Mouse (Mus musculus): ENCODE results near the gene Rcc2.

Rcc2 gene

DNA sequence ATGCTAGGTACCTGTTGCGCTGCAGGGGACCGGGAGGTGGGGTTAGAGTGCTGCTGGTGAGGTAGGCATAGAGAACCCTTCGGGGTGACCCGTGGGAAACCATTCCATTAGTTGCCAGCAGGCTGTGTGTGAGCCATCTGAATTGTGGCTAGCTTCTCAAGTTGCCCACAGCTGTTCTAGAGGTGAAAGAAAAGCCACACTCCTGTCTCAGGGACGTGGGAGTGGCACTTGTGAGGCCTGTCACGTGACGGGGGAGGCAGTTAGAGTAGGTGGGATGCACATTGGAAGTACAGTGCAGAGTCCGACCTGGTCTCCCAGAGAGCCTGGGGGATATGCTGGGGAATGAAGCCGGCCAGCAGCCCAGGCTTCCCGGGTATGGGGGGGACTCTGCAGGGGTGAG lies 9.3 kb downstream of the Rcc2 start:
- DNase-seq (ENCODE audit: low spot score in 2 of 2): no peak

DNA sequence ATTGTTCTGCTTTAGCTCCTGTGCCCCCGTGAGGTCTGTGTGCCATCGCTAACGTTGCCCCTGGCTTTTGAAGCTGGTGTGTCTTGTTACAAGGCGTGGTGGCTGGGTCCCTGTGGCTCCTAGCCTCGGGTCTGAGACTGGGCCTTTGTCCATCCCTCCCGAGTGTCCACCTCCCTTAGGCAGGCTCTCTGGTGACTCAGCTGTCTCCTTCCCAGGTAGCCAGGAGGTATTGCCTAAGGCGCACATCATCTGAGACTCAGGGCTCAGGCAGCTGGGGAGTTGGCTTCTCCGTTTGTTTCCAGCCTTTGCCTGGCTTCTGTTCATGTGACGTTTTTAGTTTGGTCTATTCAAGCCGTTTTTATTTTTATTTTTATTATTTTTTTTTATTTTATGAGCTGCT lies 10.4 kb downstream of the Rcc2 start:
- DNase-seq (ENCODE audit: low spot score in 2 of 2): no peak

DNA sequence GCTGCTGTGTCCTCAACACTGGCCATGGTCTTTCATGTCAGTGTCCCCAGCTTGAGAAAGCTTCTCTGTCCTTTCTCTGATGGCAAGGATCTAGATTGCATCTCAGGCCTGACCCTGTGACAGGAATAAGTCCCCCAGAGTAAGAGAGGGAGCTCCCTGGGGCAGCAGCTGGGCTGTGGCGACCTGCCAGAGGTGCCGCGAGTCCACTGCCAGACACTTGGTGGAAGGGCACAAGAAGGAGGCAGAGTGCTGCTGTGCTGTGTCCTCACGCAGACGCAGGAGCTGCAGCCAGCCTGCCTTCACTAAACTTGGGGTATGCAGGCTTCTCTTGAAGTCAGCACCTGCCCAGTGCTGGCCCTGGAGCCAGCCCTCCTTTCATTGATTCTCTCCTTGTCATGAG lies 11.0 kb downstream of the Rcc2 start:
- DNase-seq (ENCODE audit: low spot score in 2 of 2): no peak

DNA sequence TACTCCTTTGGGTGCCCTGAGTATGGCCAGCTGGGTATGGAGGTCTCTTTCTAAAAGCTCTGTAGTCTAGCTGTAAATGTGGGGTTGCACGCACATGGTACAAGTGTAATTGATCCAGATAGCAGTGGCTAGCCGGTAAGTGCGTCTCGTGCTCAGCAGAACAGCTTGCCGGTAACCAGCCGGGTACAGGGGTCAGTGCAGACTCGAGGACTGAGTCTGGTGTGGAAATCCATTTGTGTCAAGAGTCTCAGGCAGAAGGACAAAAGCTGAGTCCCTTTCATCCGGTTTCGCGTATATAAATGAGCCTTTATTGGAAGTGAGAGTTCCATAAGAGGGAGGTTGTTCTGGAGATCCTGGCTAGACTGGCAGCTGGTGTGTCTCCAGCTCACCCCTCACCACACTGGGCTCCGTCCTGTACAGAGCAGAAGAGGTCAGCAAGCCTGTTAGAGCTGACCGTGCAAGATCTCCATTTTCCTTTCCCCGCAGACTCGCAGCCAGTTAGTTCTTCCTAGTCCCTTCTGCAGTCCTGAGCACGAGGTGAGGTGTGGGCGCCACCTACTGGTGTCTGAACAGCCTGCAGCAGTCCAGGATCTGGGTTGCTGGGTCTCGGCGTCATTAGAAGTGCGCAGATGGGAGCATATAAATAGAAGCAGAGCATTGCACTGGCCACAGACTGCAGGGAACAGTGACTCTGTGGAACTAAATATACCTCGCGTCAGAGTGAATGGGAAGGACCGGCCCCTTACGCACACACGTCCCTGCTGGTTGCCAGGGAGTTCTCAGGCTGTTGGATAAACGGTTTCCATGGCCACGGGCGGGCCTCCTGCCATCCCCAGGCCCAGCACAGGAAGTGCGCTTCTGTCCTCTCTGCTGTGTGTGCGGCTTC lies 13.4 kb downstream of the Rcc2 start:
- peak; percentile 79 to 82 for DNase-seq (ENCODE audit: low spot score in 2 of 2)

DNA sequence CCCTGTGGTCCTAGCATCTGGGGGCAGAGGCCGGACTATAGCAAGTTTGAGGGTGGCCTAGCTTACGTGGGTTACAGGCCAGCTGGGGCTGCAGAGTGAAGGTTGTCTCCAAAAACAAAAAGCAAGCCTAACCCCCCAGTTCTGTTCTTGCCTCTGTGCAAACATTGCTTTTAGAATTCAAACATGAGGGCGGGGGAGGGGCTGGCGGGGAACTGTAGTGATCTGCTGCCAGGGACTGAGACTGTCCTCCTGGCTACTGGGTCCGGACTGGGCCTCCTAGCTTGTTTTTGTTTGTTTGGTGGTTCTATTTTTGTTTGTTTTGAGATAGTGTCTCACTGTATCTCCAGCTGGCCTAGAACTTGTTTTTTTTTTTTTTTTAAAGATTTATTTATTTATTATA lies 14.2 kb downstream of the Rcc2 start:
- no peak for DNase-seq (ENCODE audit: low spot score in 2 of 2)

DNA sequence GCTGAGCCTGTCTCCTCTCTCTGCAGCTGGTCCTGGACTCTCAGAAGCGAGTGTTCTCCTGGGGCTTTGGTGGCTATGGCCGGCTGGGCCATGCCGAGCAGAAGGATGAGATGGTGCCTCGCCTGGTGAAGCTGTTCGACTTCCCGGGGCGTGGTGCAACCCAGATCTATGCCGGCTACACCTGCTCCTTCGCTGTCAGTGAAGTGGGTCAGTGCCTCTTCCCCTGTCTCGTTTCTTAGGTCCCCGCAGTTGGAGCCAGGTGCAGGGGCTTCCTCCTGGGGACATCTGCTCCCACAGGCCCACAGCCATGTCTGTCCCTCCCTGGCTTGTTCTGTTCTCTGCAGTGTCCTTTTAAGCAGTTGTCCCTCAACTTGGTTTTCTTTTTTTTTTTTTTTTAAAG lies 16.7 kb downstream of the Rcc2 start:
- DNase-seq (ENCODE audit: low spot score in 2 of 2): no peak

DNA sequence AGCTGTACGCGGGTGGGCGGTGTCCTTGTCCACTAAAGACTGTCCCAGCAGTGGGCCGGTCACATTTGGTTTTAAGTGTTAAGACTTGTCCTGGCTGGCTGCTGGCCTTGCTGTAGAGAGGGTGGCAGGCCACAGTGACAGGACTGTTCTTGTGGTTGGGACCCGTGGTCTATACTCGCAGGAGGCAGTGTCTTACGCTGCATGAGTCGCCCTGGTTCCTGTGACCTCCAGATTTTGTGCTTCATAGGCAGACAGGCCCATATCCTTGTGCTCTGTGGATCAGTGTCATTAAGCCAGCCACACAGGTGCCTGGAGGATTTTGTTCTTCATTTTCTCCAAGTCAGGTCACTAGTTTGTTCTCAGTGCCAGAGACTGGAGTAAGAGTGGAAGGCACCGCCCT lies 18.1 kb downstream of the Rcc2 start:
- DNase-seq (ENCODE audit: low spot score in 2 of 2): no peak

DNA sequence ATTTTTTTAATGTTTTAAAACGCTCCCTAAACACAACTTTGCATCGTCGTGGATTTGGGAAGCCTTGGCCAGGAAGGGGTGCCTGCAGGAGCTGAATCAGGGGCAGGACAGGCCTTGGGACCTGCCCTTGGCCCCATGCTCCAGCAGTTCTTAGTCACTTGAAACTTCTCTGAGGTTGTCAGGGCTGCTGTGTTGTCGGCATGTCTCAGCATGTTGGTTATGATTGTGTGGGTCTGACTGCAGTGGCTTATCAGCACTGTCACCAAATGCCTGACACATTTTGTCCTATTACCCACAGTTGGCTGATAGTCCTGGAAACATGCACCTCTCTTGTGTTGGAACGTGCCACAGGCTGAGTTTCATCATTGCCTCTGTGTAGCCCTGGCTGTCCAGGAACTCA lies 19.8 kb downstream of the Rcc2 start:
- DNase-seq (ENCODE audit: low spot score in 2 of 2): peak in 1 of 2 experiments; percentile 46

DNA sequence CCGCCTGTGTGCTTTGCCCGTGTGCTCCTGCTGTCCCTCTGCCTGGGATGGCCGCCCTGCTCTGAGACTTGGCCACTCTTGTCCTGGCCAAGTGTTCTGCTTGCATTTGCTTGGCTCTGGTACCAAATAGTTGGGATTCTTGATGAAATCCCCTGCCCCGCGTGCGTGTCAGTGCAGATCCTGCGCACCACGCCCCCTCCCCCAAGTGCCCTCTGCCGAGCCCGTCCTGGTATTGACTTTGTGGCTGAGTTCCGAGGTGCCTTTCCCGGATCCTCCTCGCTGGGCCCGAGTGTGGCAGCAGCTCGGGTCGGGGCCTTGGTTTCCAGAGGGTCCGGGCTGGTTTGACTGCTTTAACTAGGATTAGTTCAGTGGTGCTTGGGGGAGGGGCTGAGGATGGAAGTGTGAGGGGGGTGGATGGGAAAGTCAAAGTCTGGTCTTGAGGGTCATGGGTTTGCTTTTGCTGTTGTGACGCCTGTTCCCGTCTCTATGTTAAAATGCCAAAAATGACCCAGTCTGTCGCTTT lies 21.7 kb downstream of the Rcc2 start:
- DNase-seq (ENCODE audit: low spot score in 2 of 2): no peak

DNA sequence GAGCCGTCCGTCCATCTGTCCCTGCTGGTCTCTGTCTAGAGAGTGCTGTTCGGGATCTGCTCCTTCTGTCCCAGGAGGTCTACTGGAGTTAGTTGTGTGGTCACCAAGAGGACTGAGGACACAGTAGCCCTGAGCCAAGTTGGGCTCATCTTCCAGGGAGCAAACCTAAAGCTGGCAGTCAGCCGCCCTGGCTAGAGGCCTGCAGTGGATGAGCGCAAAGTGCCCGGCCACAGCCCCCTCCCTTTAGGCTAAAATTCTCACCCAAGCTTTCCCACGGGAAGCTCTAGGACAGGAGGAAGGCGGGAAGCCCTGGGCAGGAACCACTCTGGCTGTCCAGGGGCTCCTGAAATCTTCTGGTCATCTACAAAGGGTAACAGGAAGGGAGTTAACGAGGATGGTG lies 22.4 kb downstream of the Rcc2 start:
- DNase-seq (ENCODE audit: low spot score in 2 of 2): no peak

DNA sequence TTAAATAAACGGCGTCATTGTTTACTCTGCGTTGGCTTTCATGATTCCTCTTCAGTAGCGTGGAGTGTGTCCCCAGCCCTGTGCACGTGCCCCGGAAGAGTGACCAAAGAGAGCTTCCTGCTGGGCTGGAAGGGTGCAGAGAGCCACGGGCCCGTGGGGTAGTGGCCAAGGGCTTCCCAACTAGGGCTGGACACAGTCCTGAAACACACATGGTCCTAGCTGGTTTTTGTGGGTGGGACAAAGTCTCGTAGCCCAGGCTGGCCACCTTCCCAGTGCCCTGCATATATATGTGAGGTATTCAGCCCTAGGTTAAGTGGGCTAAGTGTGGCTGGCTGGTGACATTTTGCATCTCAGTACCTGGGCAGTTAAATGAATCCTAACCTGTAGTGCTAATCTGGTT lies 22.9 kb downstream of the Rcc2 start:
- no peak for DNase-seq (ENCODE audit: low spot score in 2 of 2)

DNA sequence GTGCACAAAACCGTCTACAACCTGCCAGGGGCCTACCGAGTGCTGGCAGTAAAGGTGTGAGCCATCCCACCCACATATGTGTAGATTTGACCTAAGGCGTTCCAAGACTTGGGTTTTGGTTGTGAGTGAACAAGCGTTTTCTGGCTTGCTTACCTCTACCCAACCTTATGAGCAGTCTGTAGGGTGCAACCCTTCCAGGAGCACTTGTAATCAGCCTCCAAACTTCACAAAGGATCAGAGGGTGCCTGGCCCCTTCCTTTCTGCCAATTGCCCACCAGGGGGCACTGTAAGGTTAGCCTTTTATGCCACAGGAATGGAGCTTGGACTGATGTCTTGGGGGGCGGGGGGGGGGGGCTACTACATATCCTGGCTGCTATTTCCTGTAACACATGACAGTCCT lies 23.5 kb downstream of the Rcc2 start:
- DNase-seq (ENCODE audit: low spot score in 2 of 2): no peak

DNA sequence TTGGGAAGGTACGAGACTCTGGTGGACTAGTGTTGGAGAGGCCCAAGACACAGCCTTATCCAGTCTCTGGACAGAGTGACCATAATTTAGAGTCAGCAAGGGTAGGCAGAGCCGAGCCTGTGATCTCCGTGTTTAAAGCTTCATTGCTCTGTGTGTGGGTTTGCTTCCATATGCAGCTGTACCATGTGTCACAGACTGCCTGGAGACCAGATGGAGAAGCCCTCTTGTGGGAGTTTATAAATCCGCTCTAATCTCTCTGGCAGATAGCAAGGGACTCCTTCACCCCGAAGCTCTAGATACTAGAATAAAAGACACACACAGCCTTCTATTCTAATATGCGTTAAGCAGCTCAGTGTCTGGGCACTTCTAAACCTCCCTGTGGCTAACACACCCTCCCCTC lies 24.4 kb downstream of the Rcc2 start:
- no peak for DNase-seq (ENCODE audit: low spot score in 2 of 2)

DNA sequence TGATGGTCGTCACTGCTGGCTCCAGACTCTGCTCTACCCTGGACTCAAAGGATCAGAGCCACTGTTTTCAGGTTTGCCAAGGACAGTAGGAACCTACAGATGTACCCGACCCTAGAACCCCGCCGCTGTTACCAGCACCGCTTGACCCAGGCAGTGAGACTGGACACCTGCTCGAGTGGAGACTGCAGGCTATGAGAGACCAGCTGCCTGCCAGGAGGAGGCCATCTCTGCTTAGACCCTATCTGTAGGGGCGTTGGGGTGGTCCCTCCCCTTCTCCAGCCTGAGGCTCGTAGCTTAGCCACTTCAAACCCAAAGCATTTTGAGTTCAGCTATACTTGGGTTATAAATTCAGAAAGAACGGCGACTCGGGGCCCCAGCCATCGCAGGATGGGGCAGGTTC lies 26.6 kb downstream of the Rcc2 start:
- no peak for DNase-seq (ENCODE audit: low spot score in 2 of 2)

DNA sequence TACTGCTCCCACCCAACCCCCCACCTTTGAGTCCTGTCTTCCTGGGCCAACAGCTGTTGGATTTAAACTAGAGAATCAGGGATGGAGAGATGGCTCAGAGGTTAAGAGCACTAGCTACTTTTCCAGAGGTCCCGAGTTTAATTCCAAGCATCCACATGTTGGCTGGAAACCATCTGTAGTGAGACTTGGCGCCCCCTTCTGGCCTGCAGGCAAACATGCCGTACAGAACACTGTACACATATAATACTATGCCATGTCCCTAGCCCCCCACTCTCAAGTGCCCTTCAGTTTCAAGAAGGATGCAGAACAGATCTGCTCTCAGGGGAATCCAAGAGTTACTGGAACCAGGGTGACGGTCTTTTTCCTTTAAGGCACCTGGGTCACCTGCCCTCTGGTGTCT lies 31.3 kb downstream of the Rcc2 start:
- DNase-seq (ENCODE audit: low spot score in 2 of 2): no peak

DNA sequence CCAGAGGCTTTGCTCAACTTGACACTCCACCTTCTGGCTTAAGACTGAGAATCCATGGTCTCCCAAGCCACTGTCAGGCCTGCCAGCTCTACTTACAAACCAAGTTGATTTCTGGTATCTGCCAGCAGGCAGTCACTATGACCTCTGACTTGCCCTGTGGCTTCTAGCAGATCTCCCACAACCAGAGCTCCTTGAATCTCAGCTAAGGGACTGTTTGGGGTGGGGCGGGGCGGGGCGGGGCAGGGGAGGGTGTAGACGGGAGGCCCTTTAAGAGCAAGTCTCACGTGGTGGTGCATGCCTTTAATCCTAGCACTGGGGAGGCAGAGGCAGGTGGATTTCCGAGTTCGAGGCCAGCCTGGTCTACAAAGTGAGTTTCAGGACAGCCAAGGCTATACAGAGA lies 32.5 kb downstream of the Rcc2 start:
- no peak for DNase-seq (ENCODE audit: low spot score in 2 of 2)

DNA sequence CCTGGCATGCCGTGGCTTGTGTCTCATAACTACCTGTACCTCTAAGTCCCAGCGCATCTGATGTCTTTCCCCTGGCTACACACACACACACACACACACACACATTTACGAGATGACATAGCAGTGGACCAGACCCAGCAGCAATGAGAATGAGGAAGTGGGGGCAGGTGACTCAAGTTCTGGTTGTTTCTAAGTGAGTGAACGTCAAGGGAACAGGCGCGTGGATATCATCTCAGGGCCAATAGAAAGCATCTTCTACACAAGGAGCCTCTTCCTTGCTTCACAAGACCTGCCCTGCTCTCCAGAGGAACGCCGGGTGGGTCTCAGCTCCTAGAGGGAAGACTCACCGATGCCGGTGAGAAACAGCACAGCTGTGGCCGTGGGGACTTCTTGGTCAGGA lies 40.3 kb downstream of the Rcc2 start:
- DNase-seq (ENCODE audit: low spot score in 2 of 2): no peak

DNA sequence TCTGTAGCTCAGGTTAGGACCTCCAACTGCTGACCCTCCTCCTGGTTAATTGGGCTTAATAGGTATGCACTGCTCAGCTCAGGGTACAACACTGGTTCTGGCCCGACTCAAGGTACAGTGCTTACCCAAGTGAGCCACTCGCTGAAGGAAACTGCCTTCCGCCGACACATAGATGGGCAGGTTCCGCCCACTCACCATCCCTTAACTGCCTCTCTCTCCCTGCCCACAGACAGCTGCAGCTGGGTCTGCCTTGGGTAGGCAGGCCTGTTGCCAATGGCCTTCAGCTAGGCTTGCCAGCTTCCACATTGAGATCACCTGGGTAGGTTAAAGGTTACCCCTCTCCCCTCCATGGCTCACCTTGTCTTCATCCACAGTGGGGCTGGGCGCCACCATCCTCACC lies 41.1 kb downstream of the Rcc2 start:
- DNase-seq (ENCODE audit: low spot score in 2 of 2): no peak

DNA sequence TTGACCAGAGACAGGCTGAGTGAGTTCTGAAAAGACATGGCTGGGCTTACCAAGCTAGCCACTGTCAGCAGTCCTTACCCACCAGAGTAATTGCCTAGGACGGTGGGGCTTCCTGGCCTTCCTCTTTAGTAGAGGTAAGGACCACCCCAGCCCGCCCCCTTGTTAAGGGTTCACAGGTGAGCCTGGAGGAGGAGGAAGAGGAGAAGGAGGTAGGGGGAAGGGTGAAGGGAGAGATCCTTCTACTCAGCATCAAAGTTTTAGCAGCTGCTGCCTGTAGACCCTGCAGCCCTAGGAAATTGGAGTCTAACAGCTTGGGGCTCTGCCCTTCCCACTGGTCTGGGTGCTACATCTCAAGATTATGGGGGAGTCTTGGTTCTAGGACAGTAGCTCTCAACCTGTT lies 42.2 kb downstream of the Rcc2 start, which contains the start of gene Padi6:
TSS of gene Padi6 (minus strand) at position 101 of the 400 bp plus-strand sequence.
- DNase-seq (ENCODE audit: low spot score in 2 of 2): no peak

DNA sequence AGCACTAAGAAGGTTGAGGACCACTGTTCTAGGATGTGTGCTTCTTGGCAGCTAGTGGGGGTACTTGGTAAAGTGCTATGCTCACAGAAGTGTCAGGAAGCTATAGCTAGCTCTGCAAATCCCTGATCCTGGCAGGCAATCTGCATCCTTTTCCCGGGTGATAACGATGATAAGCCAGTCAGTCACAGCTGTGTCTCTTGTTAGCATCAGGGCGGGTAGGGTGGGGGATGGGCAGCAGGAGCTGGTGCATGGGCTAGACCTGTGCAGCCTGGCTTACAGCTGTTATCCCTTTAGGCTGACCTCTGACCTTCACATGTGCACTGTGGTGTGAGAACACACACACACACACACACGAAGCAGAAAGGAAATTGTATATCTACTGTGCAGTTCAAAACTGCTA lies 42.7 kb downstream of the Rcc2 start:
- no peak for DNase-seq (ENCODE audit: low spot score in 2 of 2)

DNA sequence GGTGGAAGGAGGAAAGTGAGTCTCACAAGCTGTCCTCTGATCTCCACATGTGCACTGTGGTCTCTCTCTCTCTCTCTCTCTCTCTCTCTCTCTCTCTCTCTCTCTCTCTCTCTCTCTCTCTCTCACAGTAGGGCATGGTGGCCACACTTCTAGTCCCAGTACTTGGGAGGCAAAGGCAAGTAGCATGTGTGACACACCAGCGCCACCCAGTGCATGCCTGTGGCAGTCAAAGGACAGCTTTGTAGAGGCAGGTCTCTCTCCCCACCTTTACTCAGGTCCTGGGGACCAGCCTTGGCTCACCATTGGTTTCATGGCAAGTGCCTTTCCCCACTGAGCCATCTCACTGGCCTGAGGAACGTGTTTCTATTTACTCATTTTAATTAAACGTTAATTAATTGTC lies 44.3 kb downstream of the Rcc2 start:
- DNase-seq (ENCODE audit: low spot score in 2 of 2): peak; percentile 20 to 45

DNA sequence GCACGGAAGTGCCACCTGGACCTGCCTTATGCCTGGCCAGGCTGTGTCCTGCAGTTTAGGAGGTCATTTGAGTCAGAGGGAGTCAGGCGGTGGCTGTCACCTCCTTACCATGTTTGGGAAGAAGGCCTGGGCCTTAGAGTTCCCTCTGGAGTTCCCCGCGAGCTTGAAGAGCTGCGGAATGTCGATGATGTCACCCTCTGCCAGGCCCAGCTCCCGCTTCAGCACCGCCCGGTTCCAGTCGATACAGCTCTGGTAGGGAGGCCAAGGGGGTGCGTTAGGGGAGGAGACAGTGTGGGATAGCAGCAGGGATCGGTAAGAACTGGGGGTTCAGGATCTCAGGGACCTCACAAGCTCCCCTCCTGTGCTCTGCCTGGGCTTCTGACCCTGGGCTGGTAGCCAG lies 47.6 kb downstream of the Rcc2 start:
- no peak for DNase-seq (ENCODE audit: low spot score in 2 of 2)

DNA sequence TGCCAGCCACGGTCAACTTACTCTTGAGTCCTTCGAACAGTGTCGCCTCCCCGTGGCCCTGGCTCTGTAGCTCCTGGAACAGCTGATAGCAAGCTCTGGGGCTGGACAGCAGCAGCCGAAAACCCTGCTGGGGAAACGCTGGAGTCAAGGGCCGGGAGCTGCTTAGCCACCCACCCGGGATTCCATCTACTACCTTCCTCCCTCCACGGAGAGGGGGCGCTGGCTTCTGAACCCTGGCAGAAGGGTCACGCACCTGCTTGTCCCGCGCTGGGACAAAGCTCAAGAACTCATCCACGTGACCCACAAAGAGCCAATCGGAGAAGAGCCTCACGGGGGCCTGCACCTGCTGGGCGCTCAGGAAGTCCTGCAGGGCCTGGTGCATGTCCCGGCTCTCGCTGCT lies 50.0 kb downstream of the Rcc2 start:
- no peak for DNase-seq (ENCODE audit: low spot score in 2 of 2)

DNA sequence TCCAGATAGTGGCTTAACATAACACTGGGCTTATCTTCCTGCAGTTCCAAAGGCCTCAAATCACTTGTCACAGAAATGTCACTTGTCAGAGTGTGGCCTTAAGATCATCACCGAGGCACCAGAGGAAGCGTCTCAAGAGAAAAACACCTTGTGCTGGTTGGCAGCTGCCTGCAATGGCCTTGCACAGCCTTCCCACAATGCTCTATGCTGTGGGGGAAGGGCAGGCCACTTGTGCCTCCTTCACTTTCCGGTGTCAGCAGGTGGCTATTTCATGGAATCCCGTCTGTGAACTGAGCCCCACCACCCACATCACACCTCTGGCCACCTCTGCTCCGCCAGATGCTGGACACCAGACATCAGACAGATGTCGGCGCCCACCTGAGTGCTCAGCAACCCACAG lies 53.0 kb downstream of the Rcc2 start:
- DNase-seq (ENCODE audit: low spot score in 2 of 2): no peak
